Mouse (Mus musculus): ENCODE results near the gene Mpeg1.

GRCm38 (mm10) chr19:12514621-12515020 lies 54.0 kb downstream of the Mpeg1 start:
- TF ChIP-seq EP300 (IDR thresholded peaks at IDR 0.05; ENCODE audit: insufficient read depth, low read depth, low read length) (no peak), CTCF (IDR thresholded peaks at IDR 0.05; ENCODE audit: low read depth, low read length) (no peak)
